Mouse (Mus musculus) lung, postnatal 25 days (tissue): ENCODE measurements around the gene Pipox.

Experiments
- DNase-seq: peaks from one replicate; pipeline ENCODE4 v3.0.0; 2022; ENCODE audit warnings: low spot score

The Pipox gene

GRCm38 (mm10) chr11:77908468-77908867, 14.6 kb upstream of the Pipox start:
- no peak for DNase-seq

GRCm38 (mm10) chr11:77906747-77907174, 12.9 kb upstream of the Pipox start:
- no peak for DNase-seq

GRCm38 (mm10) chr11:77906097-77906687, 12.3 kb upstream of the Pipox start:
- DNase-seq: peak; percentile 31

DNA sequence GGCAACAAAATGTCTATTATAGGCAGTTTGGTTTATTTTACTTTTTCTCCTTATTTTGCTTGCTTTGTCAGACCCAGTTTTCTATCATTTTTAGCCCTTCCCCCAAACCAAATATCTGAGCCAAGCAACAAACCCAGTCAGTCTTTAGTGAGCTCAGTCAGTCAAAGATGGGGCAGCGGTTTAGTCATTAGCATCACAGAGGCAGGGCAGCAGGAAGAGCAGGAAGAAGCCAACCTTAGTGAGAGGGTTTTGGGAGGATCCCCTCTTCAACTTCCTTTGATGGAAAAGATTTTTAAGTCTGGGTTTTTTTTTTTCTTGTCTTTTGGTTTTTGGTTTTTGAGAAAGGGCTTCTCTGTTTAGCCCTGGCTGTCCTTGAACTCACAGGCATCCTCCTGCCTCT, 10.8 kb upstream of the Pipox start:
- no peak for DNase-seq

DNA sequence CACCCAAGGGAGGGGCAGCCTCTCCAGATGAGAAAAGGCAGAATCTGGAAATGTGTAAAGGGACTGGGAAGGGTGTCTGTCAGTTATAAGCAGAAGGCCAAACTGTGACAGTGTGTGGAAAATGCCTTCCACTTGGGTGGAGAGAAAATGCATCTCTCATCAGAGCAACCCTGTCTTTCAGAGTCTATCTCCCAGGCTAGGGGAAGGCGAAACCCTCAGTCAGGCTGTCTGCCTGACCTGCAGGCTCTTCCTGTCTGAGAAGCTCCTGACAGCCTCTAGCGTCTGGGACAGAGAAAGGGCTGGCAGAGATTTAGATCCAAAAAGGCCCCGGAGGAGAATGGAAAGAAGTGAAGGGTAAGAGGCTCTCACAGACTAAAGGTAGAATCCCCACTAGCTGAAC, 9.9 kb upstream of the Pipox start:
- DNase-seq: no peak

GRCm38 (mm10) chr11:77901775-77902355, 8.0 kb upstream of the Pipox start:
- no peak for DNase-seq

GRCm38 (mm10) chr11:77901366-77901765, 7.5 kb upstream of the Pipox start:
- peak; percentile 41 for DNase-seq

DNA sequence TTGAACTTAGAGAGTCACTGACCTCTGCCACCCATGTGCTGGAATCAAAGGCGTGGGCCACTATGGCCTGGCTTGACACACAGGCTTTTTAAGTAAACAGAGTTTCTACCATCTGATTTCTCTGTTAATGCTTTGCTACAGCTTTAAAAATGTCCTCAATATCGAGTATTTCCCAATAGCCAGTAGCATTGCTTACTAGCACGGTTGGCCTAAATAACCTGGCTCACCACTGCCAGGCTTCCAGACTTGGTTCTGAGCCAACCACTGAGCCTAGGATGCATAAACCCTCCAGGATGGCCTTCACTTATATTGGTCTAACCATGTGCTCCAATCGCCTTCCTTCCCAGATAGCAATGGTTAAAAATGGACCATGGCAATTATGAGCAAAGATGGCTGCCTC, 6.8 kb upstream of the Pipox start:
- no peak for DNase-seq

DNA sequence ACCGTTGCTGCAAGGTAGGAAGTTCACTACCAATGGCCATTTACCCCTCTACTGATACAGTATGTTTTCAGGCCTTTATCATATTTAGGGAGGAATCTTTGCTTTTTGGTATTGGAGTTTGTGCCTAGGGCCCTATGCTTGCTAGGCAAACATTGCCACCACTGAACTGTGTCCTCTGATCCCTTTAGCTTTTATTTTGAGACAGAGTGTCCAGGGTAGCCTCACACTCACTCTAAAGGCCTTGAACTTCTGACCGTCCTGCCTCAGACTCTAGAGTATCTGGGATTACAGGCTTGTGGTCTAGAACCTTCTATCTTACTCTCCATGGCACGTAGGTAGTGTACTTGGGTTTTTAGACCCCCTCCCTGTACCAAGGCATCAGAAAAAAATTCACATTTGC, 6.3 kb upstream of the Pipox start:
- no peak for DNase-seq

DNA sequence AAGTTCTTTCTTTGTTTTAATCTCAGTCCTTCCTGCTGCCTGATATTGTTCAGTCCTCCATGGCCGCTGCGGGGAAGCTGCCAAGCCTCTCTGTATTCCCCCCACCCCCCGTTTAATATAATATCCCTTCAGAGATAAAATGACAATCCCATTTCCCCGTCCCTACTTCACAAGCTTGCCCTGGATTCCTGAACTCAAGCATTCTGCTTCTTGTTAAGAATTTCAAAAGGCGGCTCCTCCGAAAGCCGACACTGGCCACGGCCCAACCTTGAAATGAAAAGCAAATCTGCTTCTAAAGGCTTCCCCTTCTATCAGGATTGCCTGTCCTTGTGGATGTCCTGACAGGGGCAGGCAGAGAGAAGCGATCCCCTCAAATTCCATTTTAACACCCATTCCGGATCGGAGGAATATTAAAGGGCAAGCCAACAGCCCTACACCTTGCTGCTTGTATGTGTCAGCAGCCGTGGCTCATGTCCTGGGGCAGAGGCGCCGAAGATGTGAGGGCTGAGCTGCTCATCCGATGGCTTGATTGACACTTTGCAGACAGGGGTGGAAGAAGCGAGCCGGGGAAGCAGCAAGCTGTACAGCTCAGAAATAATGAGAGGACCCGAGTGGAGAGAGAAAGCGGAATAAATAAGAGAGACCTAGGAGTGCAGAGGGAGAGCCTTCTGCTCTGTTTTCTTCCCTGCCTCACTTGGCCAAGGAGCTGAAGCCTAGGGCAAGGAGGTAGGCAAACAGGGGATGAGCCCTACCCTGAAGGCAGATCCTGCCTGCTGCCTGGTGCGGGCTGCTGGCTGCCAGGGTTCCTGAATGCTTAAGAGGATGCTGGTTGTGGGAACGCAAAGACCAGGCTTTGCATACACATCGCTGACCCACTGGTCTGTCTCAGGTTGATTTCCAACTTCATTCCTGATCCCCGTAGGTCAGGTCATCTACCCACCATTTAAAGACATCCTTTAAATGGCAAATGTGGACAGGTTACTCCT, 3.2 kb upstream of the Pipox start:
- no peak for DNase-seq

GRCm38 (mm10) chr11:77896480-77896819, 2.6 kb upstream of the Pipox start:
- DNase-seq: no peak

DNA sequence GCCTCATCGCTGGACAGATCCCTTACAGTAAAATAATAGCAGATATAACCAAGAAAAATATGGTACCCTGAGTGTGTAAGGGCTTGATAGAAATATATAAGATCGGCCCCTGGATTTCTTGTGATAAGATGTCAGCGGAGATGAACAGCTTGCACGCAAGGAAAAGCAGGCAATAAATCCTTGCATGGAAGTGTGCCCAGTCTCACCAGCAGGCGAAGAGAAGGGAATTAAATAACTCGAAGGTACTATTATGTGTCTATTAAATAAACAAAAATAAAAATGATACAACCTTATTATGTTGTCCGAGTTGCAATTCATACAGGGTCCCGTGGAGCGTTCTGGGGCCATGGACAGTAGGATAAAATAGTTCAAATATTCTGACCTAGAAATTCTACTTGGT, 2.1 kb upstream of the Pipox start:
- no peak for DNase-seq

GRCm38 (mm10) chr11:77894967-77895366, 1.1 kb upstream of the Pipox start:
- no peak for DNase-seq

GRCm38 (mm10) chr11:77893283-77893682, 613 bp downstream of the Pipox start:
- DNase-seq: no peak

DNA sequence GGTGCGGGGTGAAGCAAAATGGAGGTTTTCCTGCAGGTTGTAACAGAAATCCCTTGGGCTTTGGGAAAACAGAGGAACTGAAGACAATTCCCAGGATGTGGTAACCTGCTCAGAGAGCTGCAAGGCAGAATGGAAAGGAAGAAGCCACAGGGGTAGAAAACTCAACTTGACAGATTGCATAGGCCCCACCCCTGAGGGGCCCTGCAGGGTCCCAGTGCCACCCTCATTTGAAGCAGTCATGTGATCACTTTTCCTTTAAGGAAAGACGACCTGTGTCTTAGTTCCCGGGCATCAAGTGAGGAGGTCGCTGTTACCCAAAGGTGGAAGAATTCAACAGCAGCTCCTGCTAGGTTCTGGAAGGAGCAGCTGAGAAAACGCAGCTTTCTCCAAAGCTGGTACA, 1.0 kb downstream of the Pipox start:
- DNase-seq: no peak

GRCm38 (mm10) chr11:77890648-77891258, 3.1 kb downstream of the Pipox start:
- DNase-seq: no peak

GRCm38 (mm10) chr11:77889484-77889883, 4.4 kb downstream of the Pipox start:
- no peak for DNase-seq

- no peak for DNase-seq
These were observed 5.0 kb downstream of the Pipox start for GRCm38 (mm10) chr11:77888846-77889245.

GRCm38 (mm10) chr11:77887373-77887960, 6.4 kb downstream of the Pipox start:
- peak; percentile 25 for DNase-seq

DNA sequence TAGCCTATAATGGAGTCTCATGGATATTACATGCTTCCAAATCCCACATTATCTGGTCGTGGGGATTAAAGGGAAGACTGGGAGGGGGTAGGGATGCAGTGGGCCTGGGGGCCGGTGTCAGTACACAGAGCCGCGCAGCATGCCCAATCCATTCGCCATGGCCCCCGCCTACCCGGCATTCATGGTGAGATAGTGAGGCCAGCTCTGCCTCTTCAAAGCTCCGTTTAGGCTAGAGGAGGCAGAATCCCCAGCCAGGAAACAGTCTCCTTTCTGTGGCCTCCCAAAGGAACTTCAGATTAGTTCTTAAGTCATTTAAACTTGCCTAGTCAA, 8.7 kb downstream of the Pipox start:
- no peak for DNase-seq

- no peak for DNase-seq
These were observed 9.2 kb downstream of the Pipox start for GRCm38 (mm10) chr11:77884524-77885245.

- no peak for DNase-seq
These were observed 17.1 kb downstream of the Pipox start for GRCm38 (mm10) chr11:77876760-77877148.
